Mouse (Mus musculus) embryonic facial prominence, embryonic 15.5 days (tissue): Measurements from ENCODE around the gene Cabp7. TPM values are rescaled to one million over a fixed set of nuclear protein-coding genes. Genes with fewer than 3 reads are reported as not detected.
"Not testable (repeated sequence)": the region's sequence is repeated elsewhere in the genome, so short reads cannot be mapped to it uniquely, and the experiment has no call there.

Source experiments
- ATAC-seq: fragments of 200-750 bp; cut with Nextera tagmentation; 2 replicates; pipeline ENCODE4 v1.8.0; 2017; ENCODE audit warnings: low read depth, moderate TSS enrichment; ENCODE audit not compliant: insufficient number of reproducible peaks, low FRiP score, low TSS enrichment
- H3K27ac ChIP-seq: fragments of 300-500 bp; sonication (generic); replicated peaks from 2 replicates; pipeline ENCODE4 v1.5.1; 2015; ENCODE audit warnings: mild to moderate bottlenecking, inconsistent platforms
- H3K27me3 ChIP-seq: fragments of 300-500 bp; sonication (generic); 2 replicates; pipeline ENCODE4 v1.6.1; 2015; ENCODE audit warnings: inconsistent platforms
- H3K36me3 ChIP-seq: fragments of 300-500 bp; sonication (generic); 2 replicates; pipeline ENCODE4 v1.6.1; 2015; ENCODE audit warnings: mild to moderate bottlenecking, inconsistent platforms
- H3K4me1 ChIP-seq: fragments of 300-500 bp; sonication (generic); 2 replicates; pipeline ENCODE4 v1.6.1; 2015; ENCODE audit warnings: inconsistent platforms
- H3K4me2 ChIP-seq: fragments of 300-500 bp; sonication (generic); replicated peaks from 2 replicates; pipeline ENCODE4 v1.6.1; 2015; ENCODE audit warnings: mild to moderate bottlenecking, inconsistent platforms
- H3K4me3 ChIP-seq: fragments of 300-500 bp; sonication (generic); replicated peaks from 2 replicates; pipeline ENCODE4 v1.5.1; 2015; ENCODE audit warnings: mild to moderate bottlenecking, inconsistent platforms
- H3K9ac ChIP-seq: fragments of 300-500 bp; sonication (generic); 2 replicates; pipeline ENCODE4 v1.6.1; 2015; ENCODE audit warnings: inconsistent platforms
- H3K9me3 ChIP-seq: fragments of 300-500 bp; sonication (generic); replicated peaks from 2 replicates; pipeline ENCODE4 v1.6.1; 2016; ENCODE audit warnings: inconsistent platforms
- WGBS: fragments of 180-500 bp; shearing (Covaris S2); methylation state at CpG from one replicate; pipeline ENCODE4 v1.1.7; 2015; 5-methylcytosine and 5-hydroxymethylcytosine counted together
- polyA plus RNA-seq: library from polyadenylated mRNA; unstranded; fragments of >200 nt; fragmentation: Nextera tagmentation; extraction: Ambion mirVana; gene quantifications from 2 replicates; pipeline ENCODE4 v1.2.1, GENCODE M21; 2015

Gene Cabp7
- polyA plus RNA-seq, 1 experiment from 2014 or later = 0.28 TPM

DNA sequence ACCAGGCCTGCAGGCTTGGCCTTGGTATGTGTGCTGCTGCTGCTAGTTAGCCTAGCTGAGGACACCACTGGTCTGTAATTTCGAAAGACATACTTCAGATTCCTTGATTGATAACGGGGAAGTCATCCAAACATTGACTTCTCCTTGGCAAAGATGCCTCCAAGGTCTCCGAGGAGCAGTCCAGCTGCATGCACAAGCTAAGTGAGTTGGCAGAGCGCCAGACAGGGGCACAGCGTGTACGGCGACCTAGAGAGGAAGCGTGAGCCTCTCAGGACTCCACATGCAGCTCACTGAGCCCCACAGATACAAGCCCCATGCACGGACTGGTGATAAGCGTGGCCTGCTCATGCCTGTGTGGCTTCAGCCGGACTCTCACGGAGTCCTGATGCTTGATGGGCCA lies 17.0 kb downstream of the Cabp7 start:
- H3K9ac ChIP-seq = no peak overlapping the region
- ATAC-seq = no peak

DNA sequence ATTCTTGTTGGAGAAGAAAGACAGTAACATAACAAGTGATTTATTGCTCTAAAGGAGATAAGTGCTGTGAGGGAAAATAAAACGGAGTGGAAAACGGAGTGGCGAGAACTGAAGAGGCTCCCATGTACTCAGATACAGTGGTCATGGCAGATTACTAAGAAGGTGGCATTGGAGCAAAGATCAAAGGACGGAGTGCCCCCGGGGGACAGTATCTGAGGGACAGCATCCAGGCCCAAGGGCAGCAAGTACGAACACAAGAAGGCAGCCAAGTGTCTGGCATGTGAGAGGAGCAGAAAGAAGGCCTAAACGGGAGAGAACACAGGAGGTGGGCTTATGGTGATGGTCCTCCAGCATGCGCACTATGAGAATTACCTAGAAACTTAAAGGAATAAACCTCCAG lies 24.9 kb downstream of the Cabp7 start:
- Histone ChIP-seq H3K4me1 (peaks cover 15% of the 10 kb centered on the region), H3K27ac (no peak overlapping the region), H3K9me3 (no peaks in the 10 kb centered on the region), H3K36me3 (peaks cover 28% of the 10 kb centered on the region), H3K9ac (no peak overlapping the region), H3K4me3 (no peak overlapping the region), H3K4me2 (no peak overlapping the region), H3K27me3 (no peaks in the 10 kb centered on the region)
- 76% methylated on average over 8 of the region's 8 CpGs for WGBS
- ATAC-seq = no peak

More for the DNA sequence above, 17.0 kb downstream of the Cabp7 start:
- peaks cover 13% of the 10 kb centered on the region for H3K4me1 ChIP-seq
- H3K4me2 ChIP-seq = no peak overlapping the region
- no peaks in the 10 kb centered on the region for H3K27me3 ChIP-seq
- H3K36me3 ChIP-seq = peaks cover 19% of the 10 kb centered on the region
- no peak overlapping the region for H3K27ac ChIP-seq
- no peaks in the 10 kb centered on the region for H3K9me3 ChIP-seq
- 35% methylated on average over 12 of the region's 12 CpGs for WGBS
- no peak overlapping the region for H3K4me3 ChIP-seq

- Histone ChIP-seq H3K4me3 (no peak overlapping the region), H3K27ac (no peak overlapping the region), H3K27me3 (no peaks in the 10 kb centered on the region), H3K4me1 (peaks cover 15% of the 10 kb centered on the region), H3K36me3 (peaks cover 23% of the 10 kb centered on the region; the same call in 1 of the 2 replicates), H3K9ac (no peak overlapping the region), H3K9me3 (no peaks in the 10 kb centered on the region), H3K4me2 (no peak overlapping the region)
- ATAC-seq = no peak
- 48% methylated on average over 7 of the region's 7 CpGs for WGBS
These were observed 25.5 kb downstream of the Cabp7 start for GRCm38 (mm10) chr11:4720900-4721580.

DNA sequence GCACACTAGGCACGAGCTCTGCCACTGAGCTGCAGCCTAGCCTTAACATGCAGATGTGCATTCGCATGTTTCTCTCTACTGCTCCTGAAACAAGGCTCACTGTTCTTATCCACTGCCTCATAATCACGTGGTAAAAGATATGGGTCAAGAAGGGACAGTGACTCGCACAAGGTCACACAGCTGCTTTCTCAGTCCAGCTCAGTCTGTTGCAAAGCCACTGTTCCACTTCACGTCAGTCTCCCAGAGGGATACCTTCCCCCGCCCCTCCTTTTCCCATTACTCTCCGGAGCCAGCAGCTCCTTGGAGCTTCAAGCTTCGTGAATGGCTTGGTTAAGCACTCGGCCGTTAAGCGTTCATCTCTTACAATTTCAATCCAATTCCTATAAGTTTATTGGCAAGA lies 26.2 kb downstream of the Cabp7 start:
- no peak for ATAC-seq
- Histone ChIP-seq H3K27me3 (no peaks in the 10 kb centered on the region), H3K4me1 (peaks cover 15% of the 10 kb centered on the region), H3K27ac (no peak overlapping the region), H3K9me3 (no peaks in the 10 kb centered on the region), H3K4me2 (no peak overlapping the region), H3K4me3 (no peak overlapping the region), H3K9ac (no peak overlapping the region), H3K36me3 (peaks cover 16% of the 10 kb centered on the region; the same call in 1 of the 2 replicates)
- 60% methylated on average over 11 of the region's 11 CpGs for WGBS

DNA sequence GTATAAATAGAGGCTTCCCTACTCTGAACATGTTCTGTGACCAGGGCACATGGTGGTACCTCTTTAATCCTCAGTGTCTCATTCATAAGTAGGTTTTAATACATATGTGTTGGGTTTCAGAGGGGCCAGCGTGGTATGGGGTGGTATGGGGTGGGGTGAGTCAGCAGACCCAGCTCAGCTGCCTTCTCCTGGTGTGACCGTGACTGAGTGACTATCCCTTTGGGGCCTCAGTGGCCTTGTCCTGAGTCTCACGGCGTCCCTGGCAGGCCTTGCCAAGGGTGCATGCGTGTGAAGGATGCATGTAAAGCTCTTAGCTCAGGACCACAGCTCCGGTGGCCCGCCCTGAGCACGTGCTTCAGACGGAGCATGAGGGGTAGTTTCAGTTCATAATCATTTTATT lies 26.6 kb downstream of the Cabp7 start:
- ATAC-seq = no peak
- 83% methylated on average over 9 of the region's 9 CpGs for WGBS
- Histone ChIP-seq H3K36me3 (peaks cover 16% of the 10 kb centered on the region; the same call in 1 of the 2 replicates), H3K27me3 (no peaks in the 10 kb centered on the region), H3K4me2 (no peak overlapping the region), H3K4me3 (no peak overlapping the region), H3K27ac (no peak overlapping the region), H3K9ac (no peak overlapping the region), H3K9me3 (no peaks in the 10 kb centered on the region), H3K4me1 (peaks cover 15% of the 10 kb centered on the region)

DNA sequence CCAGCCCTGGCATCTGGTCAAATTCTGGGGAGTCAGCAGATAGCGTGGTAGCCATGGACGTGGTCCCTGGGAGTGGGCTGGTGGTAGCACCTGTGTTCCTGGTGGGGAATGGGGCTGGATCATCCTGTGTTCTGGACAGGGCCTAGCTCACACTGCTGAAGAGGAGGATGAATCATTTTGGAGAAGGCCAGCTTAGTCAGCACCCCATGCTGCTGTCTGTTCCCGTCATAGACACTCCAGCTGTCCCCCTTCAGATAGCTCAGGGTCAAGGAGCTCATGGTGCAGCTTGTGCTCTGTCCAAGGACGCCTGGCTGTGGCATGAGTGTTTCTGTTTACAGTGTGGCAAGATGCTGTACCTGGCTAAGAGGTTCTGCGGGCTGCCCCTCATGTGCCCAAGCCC lies 28.0 kb downstream of the Cabp7 start:
- Histone ChIP-seq H3K9ac (no peak overlapping the region), H3K27me3 (no peaks in the 10 kb centered on the region), H3K4me3 (no peak overlapping the region), H3K4me1 (peaks cover 15% of the 10 kb centered on the region), H3K9me3 (no peaks in the 10 kb centered on the region), H3K27ac (no peak overlapping the region), H3K4me2 (no peak overlapping the region), H3K36me3 (peaks cover 10% of the 10 kb centered on the region; the same call in 1 of the 2 replicates)
- WGBS = 85% methylated on average over 5 of the region's 5 CpGs
- ATAC-seq = no peak

- ATAC-seq = no peak
- no peaks in the 10 kb centered on the region for H3K27me3 ChIP-seq
- 85% methylated on average over 5 of the region's 5 CpGs for WGBS
- peaks cover 15% of the 10 kb centered on the region for H3K4me1 ChIP-seq
- H3K27ac ChIP-seq = no peak overlapping the region
- H3K36me3 ChIP-seq = no peaks in the 10 kb centered on the region
- no peak overlapping the region for H3K9ac ChIP-seq
- no peak overlapping the region for H3K4me2 ChIP-seq
- H3K9me3 ChIP-seq = no peaks in the 10 kb centered on the region
- no peak overlapping the region for H3K4me3 ChIP-seq
These were observed 29.9 kb downstream of the Cabp7 start for GRCm38 (mm10) chr11:4716530-4717236.

DNA sequence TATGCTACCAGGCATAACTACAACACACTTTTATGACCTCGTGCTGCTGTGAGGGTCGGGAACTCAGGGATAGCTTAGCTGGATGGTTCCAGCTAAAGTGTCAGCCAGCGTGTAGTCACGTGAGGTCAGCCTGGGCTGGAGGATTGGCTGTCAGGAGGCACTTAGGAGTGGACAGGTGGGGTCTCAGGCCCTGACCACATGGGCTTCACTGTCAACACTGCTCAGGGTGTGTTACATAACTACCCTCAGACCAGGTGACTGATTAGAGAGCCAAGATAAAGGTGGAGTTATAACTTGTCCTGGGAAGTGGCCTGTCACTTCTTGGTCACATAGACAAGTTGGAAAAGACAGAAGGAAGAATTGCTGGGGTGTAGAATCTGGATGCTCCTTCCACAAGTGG lies 31.0 kb downstream of the Cabp7 start:
- Histone ChIP-seq H3K27me3 (no peaks in the 10 kb centered on the region), H3K4me2 (no peak overlapping the region), H3K4me3 (no peak overlapping the region), H3K9ac (no peak overlapping the region), H3K4me1 (peaks cover 8% of the 10 kb centered on the region), H3K9me3 (no peaks in the 10 kb centered on the region), H3K36me3 (no peaks in the 10 kb centered on the region), H3K27ac (no peak overlapping the region)
- 79% methylated on average over 4 of the region's 4 CpGs for WGBS
- ATAC-seq = no peak

DNA sequence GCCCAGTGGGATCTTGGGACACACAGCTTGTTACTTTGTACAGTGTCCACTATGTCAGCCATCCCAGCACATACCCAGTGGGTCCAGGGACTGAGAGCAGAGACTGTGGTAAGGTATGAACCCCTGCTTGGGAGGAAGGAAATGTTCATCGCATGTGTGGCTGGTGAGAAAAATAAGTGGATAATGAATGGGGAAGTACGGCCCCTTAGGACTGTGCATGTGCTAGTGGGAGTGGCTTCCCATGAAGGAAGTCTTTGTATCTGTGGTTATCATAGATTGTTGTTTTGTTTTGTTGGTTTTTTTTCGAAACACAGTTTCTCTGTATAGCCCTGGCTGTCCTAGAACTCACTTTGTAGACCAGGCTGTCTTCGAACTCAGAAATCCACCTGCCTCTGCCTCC lies 31.9 kb downstream of the Cabp7 start:
- no peak for ATAC-seq
- no peak overlapping the region for H3K4me3 ChIP-seq
- H3K4me1 ChIP-seq = no peaks in the 10 kb centered on the region; the same call in 1 of the 2 replicates
- H3K27me3 ChIP-seq = no peaks in the 10 kb centered on the region
- H3K9me3 ChIP-seq = no peaks in the 10 kb centered on the region
- no peaks in the 10 kb centered on the region for H3K36me3 ChIP-seq
- H3K9ac ChIP-seq = no peak overlapping the region
- H3K4me2 ChIP-seq = no peak overlapping the region
- no peak overlapping the region for H3K27ac ChIP-seq
- WGBS = 84% methylated on average over 4 of the region's 4 CpGs

DNA sequence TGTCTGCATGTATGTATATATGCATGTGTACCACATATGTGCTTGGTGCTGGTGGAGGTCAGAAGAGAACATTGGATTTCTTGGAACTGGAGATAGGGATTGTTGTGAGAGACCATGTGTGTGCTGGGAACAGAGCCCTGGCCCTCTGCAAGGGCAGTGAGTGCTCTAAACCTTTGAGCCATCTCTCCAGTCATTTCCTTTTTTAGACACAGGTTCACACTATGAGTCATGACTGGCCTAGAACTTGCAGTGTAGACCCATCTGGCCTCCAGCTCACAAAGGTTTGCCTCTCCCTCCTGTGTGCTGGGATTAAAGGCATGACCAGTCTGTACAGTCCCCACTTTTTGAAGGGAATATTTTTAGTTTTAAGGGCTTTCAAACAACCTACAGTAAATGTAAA lies 33.8 kb downstream of the Cabp7 start:
- Histone ChIP-seq H3K9me3 (no peaks in the 10 kb centered on the region), H3K36me3 (no peaks in the 10 kb centered on the region), H3K27me3 (no peaks in the 10 kb centered on the region), H3K4me2 (no peak overlapping the region), H3K4me1 (no peaks in the 10 kb centered on the region), H3K4me3 (no peak overlapping the region), H3K9ac (no peak overlapping the region), H3K27ac (no peak overlapping the region)
- ATAC-seq = no peak

- not testable (repeated sequence) for H3K36me3 ChIP-seq, H3K27ac ChIP-seq, H3K9ac ChIP-seq, H3K9me3 ChIP-seq, H3K4me1 ChIP-seq, H3K27me3 ChIP-seq, ATAC-seq, H3K4me3 ChIP-seq, H3K4me2 ChIP-seq
- 84% methylated on average over 4 of the region's 4 CpGs for WGBS
These were observed 36.4 kb downstream of the Cabp7 start for GRCm38 (mm10) chr11:4710188-4710587.

- peaks cover 18% of the 10 kb centered on the region for H3K36me3 ChIP-seq
- H3K27me3 ChIP-seq = no peaks in the 10 kb centered on the region
- H3K4me1 ChIP-seq = peaks cover 13% of the 10 kb centered on the region
- peak overlapping the region; percentile 53 for H3K9ac ChIP-seq
- ATAC-seq = no peak
- no peaks in the 10 kb centered on the region for H3K9me3 ChIP-seq
- H3K27ac ChIP-seq = peak overlapping the region; percentile 65; the same call in 1 of the 2 replicates
- 6% methylated on average over 4 of the region's 4 CpGs for WGBS
- H3K4me3 ChIP-seq = peak overlapping the region; percentile 75
- peak overlapping the region; percentile 85 for H3K4me2 ChIP-seq
These were observed 41.4 kb downstream of the Cabp7 start for GRCm38 (mm10) chr11:4705178-4705577.
